Mouse (Mus musculus): ENCODE measurements at regions not wholly inside any gene's neighbourhood (a gene's known extent, or its start where the extent isn't known, plus 50 kb on each side); places are given as distances from the start of the nearest gene placed in this dataset.

DNA sequence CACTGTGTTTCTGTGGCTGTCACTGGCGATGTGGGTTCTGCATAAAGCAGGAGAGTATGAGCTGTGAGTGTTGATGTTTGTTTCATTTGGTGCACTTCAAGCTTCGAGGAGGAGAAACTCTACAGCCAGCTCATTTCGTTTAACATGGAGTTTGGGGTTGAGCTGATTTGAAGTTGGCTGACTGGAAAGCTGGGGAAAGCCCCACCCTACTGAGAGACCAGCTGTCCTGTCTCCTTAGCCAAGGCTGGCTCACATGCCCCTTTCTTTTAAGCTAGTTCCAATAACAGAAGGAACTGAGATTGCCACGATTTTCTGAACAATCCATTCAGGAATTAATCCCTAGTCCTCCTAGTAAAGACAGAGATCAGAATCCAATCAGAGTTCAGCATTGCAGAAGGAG is 157.6 kb upstream of the Cox10 start:
- in situ Hi-C loops (cut with MboI, MseI) = no loop called here

DNA sequence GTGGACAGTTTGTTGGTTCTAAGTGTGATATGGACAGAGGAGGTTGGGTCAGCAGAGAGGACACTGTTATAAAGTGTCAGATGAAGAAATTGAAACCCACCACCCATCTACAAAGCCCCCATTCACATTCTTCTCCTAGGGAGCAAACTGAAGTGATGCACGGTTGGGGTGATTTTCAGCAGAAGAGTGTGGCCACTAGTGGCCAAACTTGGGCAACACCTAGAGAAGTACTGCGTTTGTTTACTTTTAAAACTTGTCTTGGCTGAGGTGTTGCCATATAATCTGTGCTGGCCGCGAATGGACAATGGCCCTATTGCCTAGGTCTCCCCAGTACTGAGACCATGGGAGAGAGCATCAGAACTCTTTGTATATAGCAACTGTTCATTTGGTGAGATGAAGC is 150.8 kb upstream of the Cox10 start:
- in situ Hi-C loops (cut with MboI, MseI) = no loop called here

DNA sequence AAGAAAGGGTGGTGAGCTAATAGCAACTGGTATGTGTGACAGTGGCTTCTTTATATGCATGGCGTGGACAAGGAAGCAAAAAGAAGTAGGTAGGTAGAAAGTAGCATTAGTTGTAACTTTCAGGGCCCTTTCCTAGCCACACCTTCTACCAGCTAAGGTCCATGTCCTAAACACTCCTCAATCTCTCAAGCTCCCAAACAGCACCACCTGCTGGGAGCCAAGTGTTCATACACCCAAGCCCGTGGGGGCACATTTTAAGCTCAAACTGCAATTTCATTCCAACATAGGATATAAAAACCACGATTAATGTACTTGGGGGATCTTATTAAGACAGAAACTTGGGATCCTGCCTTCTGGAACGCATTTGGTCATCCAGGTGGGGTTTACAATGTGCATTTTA is 141.6 kb upstream of the Cox10 start:
- in situ Hi-C loops (cut with MboI, MseI) = no loop called here

DNA sequence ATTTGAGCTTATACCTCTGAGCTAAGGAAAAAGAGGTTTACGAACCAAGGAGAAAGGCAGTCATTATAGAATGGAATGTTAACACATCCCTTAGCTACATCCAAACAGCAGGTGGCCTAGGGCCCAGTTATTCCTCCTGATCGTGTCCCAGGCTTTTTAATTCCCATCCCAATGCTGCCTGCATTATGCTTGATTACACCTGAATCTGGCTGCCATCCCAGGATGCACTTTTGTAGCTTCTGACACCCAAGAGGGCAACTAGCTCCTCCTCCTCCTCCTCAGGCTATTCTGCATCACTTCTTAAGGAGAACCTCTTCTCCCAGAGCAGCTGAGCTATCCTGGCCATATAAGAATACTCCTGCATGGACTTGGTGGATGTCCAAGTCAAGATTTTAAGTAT is 137.9 kb upstream of the Cox10 start:
- in situ Hi-C loops (cut with MboI, MseI) = no loop called here

DNA sequence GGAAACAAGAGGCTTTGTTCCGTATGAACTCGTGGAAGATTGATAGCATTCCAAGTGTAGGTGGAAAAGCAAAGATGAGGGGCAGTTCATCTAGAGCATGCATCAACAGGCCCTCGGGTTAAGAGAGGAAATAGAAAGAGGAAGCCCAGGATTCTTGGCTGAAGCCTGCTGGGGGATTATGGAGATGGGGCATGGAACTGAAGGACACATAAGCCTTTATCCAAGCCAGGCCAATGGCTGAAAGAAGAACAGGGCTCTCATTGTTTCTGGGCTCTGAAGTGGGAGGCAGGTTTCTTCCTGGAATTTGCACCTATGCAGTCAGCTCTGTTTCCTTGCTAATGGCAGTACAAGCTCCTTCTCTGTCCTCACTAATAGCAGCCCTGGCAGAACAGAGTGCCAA is 131.6 kb upstream of the Cox10 start:
- in situ Hi-C loops (cut with MboI, MseI) = no loop called here

DNA sequence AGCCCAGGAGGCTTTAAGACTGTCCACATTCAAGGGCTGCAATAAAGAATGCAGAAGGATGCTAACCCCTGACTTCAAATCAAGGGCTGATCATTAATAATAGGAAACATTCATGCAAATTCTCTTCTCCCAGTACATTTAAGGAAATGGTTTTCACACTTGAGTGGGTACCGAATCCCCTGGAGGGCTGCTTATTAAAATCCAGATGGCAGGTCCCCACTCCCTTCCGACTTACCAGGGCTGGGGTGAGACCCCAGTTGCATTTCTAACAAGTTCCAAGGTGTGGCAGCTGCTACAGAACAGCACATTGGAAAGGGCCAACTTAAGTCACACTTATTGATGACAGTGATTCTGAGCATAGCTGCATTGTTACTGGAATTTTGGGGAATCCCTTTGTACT is 129.0 kb upstream of the Cox10 start:
- in situ Hi-C loops (cut with MboI, MseI) = no loop called here

DNA sequence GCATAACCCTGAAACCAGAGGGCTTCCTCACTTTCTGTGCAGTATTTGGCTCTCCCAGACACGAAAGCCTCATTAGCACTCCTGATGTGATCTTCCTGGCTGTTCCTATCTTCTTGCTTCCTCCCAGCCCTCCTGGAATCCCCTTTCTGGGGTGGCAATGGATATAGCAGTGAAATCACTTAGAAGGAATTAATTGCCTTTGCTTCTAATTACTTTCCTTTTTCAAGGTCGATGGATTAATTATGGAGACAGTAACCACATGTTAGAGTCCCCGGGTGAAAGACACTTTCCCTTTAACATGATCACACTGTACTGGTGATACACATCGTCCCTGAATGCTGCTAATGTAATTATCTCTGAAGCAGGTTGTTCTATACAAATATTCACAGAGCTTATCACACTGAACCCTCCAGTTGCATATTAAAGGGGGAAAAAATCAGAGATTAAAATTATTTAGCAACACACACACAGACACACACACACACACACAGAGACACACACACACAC is 128.1 kb upstream of the Cox10 start:
- in situ Hi-C loops (cut with MboI, MseI) = no loop called here

DNA sequence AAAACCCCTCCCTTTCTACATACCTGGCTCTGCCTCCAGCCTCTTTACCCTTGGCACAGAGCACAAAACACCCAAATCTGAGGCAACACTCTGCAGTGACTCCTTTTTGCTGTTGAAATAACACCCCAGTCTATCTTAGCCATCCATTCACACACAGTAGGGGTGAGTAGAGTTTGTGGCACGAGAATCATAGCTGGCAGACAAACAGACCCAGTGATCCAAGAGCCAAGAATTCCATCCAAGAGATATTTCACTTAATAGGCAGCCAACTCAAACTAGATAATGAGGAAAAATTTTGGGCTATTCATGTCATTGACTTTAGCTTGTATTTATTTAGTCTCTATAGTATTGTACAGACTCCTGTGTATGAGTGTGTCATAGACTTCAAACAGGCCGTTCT is 126.9 kb upstream of the Cox10 start:
- in situ Hi-C loops (cut with MboI, MseI) = no loop called here

DNA sequence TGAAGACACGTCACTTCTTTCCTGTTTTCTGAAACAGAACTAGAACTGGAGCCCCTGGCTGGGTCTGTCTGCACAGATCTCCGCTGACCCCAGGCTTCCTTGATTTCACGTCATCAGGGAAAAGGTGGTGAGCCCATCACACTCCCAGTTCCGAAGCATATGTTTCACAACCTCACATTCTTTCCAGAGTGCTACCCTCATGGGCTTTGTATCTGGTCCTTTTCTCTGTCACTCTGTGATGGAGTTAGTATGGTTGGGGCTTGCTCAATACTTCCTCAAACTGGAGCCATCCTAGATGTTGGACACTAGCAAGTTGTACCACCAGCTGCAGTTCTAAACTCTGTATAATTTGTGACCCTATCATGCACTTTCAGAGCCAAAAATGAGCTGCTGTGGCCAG is 125.8 kb upstream of the Cox10 start:
- in situ Hi-C loops (cut with MboI, MseI) = no loop called here

DNA sequence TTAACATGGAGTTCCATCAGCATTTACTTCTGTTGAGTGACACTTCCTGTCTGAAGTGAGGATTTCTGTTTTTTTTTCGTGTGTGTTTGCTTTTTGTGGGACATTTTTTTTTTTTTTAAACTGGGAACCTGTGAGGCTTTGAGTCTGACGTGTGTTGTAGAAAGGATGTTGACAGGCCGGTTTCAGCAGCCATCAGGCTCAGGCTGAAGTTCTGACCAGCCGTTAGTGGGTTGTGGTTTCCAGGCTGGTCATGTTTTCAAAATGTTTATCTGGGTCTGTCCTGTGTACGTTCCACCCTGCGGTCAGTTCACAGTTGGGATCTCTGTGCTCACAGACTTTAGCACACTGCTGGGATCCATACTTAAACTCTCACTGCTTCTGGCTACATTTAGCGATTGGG is 125.0 kb upstream of the Cox10 start:
- in situ Hi-C loops (cut with MboI, MseI) = no loop called here

DNA sequence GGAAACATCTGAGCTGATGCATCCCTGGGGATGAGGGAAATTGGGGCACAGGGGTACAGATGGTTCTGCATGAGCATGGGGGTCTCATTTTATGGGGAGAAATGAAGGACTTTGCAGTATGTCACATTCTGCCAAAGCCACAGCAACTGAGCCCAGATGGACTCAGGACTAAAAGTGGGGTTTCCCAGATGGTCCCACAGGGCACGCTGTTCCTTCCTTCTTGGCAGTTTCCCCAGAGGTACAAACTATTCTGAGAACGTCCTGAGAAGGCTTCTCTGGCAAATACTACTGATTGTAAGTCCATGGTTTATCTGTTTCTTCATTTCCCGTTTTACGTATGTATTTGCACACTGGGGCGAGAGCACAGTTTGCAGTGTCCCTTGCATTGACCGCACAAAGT is 121.6 kb upstream of the Cox10 start:
- in situ Hi-C loops (cut with MboI, MseI) = no loop called here

DNA sequence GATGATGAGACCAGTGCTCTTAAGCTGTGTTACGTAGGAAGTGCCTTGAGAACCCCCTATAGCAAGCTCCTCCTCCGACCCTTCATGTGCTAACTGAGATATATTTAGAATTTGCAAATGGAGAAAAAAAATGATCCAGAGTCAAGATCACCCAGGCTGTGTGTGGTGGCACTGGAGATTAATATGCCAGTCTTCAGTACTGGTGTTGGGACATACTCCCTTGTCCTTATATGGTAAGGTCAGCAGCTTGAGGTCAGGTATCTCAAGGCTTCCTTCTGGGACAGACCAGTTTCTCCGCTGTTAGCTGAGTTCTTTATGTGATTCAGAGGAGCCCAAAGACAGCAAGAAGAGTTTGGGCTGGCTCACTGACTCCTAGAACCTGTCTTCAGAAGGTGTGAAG is 116.0 kb upstream of the Cox10 start:
- in situ Hi-C loops (cut with MboI, MseI) = no loop called here

DNA sequence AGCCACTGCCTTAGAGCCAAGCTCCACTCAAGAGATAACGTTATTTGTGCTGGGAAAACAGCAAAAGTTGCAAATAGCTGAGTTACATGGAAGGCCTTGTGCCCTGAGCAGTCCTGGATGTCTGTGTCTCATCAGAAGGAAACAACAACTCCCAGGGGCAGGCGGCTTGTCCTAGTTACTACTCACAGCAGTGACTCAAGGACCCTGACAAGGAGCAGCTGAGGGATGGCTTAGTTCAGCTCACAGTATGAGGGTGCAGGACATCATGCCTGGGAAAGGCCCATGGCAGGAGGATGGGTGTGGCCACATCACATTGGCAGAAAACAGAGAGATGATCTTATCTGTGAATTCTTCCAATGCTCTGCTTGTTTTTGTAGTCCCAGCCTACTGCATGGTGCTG is 109.4 kb upstream of the Cox10 start:
- in situ Hi-C loops (cut with MboI, MseI) = loop anchor here in 1 of 2 experiments (10.0 kb wide), 1 partner anchor 1256 kb away; no protein-coding TSS in a partner anchor

DNA sequence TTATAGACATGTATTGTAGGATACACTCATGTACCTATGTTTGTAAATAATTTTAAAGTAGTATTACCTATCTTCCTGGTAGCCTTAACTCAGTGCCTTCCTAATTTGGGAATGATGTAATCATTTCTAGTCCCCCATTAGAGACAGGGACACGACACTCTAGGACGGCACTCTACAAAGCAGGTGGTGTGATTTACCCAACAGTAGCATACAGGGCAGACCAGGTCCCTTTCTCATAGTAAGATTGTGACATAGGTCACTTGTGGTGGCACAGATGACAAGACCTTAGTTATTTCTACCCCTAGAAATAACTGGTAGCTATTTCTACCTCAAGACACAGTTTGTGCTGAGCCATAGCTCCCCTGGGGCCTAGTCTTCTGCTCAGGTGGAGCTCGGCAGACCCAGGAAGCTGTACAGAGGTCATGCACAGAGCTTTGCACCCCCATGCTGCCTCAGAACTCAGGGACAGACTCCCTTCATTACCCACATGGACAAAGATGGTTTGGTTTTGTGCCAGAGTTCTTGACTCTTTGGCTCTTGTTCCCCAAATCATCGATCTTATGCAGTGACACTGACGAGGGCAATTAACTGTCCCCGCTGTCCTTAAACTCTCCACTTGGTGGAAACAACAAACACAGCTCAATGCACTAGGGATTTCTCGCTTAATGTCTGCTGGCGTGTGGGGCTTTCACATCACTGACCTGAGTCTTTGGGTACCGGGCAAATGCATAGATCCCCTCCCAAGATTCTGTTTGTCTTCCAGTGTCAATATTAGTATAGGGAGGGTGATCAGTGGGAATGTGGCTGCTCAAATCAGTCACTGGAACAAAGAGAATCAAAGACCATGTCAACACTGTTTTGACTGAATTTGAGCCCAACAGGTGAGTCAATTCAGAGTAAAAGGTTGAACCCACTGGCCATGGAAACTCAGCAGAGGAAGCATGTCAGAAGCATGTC is 108.5 kb upstream of the Cox10 start:
- in situ Hi-C loops (cut with MboI, MseI) = loop anchor here in 1 of 2 experiments (10.0 kb wide), 1 partner anchor 1257 kb away; no protein-coding TSS in a partner anchor

DNA sequence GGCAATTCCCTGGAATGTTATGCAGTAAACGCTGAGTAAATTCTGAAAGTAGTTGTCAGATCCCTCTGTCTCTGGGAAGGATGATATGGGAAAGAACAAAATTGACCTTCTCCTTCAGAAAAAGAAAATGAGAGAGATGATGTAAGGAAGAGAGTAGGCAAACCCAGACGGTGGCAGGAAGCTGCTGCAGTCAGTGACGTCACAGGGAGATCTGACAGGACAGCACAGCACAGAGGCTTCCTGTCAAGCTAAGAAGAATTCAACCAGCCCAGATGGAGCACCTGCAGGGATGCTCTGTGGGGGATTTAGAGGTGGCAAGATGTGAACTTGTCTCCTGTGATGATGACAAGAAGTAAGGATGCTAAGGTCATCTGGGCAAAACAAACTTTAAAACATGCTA is 107.7 kb upstream of the Cox10 start:
- in situ Hi-C loops (cut with MboI, MseI) = loop anchor here in 1 of 2 experiments (10.0 kb wide), 1 partner anchor 1258 kb away; no protein-coding TSS in a partner anchor

DNA sequence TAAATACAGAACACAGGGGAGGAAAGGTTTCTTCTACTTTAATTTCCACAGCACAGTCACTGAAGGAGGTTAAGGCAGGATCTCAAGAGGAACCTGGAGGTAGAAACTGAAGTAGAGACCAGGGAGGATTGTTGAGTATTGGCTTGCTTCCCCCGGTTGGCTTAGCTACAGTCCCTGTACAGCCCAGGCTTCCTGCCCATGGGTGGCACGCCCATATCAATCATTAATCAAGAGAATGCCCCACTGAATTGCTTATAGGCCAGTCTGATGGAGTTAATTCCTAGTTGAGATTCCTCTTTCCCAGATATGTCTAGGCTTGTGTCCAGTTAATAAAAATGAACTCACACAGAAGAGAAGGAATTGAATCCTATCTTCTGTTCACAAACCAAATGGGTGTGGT is 107.3 kb upstream of the Cox10 start:
- in situ Hi-C loops (cut with MboI, MseI) = loop anchor here in 1 of 2 experiments (10.0 kb wide), 1 partner anchor 1258 kb away; no protein-coding TSS in a partner anchor

DNA sequence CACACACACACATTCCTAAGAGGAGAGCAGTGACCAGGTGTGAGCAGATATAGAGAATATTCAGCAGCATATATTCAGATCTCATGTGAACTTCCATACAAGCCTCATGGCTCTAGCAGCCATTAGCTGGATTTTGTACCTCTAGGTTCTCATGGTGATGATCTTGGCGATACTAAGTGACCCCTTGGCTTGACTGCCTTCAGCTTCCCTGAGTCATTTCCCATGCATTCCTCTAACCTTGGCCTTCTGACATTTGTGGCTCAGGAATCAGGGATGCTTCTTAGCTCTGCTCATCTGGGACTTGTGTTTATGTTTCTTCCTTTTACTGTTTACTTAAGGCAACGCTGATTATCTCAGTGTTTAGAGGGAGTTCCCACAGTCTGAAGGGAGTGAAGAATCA is 100.8 kb upstream of the Cox10 start:
- in situ Hi-C loops (cut with MboI, MseI) = loop anchor here in 1 of 2 experiments (10.0 kb wide), 1 partner anchor 1265 kb away; no protein-coding TSS in a partner anchor

DNA sequence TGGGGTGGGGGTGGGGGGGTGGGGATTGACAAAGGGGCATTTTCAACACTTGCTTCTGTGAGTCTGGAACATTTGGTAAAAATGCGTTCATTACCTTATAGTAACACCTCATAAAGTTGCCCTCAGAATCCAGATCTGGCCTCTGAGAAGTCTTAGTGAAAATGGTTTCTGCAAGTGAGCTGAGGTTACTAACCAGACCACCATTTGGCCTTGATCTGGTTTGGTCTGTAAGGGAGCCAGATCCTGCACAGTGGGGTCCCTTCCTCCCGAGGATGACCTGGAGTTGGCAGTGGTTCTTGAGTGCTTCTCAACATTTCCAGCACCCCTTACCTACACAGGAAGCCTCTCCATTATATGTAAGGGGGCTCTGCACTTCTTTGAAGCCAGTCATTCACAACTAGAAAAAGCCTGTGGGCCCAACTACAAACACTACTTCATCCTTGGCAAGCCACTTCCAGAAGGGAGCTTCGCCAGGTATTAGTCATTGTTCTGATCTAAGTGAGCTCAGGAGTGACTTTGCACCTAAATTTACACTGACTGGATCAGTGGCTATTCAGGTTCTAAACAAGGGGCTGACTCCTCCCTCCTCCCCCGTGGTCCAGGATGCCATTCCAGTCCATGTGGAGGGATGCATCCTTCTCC is 94.3 kb upstream of the Cox10 start:
- in situ Hi-C loops (cut with MboI, MseI) = no loop called here

DNA sequence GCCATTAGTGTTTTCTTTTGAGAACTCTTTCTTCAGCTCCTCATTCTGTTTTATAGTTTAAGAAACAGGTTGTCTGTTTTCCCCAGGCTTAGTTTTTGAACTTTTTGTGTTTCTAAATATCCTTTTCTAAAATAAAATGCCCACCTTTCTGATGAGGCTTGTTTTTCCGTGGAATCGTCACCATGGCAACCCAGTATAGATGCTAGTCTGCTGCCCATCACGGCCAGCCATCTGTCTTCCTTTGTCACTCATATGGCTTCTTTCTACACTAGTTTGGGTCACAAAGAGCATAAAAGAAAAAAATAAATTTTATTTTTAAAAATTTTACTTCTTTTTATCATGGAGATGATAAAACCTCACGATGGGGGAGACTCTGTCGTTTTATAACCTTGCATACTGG is 93.7 kb upstream of the Cox10 start:
- in situ Hi-C loops (cut with MboI, MseI) = no loop called here

DNA sequence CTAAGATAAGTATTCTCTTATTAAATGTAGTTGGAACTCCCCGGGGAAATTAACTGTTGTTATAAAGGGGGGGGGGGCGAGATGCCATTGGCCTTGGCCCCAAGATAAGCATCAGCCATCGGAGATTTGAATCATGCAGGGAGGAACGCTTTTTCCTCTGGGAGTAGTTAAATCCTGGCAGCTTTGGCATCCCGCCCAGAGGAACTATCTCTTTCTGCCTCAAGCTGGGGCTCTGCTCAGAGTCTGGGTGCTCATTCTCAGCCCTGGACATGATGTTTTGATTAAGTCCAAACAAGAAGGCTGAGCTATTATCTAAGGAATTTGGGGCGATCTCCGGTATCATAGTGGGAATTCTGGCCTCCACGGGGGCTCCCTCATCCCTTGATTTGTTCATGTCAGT is 89.4 kb upstream of the Cox10 start:
- in situ Hi-C loops (cut with MboI, MseI) = no loop called here

DNA sequence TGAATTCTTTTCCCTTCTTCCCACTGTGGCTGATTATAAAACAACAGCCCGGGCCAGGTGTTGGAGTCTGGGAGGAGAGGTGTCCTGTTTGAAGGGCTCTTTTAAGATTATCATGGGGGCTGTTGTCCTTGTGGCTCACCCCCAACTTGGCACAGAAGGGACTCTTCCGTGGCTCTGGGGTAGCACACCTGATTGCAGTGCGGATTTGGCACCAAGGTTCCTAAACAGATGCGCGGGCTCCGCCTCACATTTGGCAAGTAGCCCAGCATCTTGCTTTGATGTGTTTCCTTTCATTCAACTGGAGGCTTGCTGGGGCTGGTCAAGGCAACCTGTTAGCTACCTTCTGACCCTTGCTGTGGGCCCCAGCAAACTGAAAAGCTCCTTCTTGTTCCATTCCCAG is 85.5 kb upstream of the Cox10 start:
- in situ Hi-C loops (cut with MboI, MseI) = no loop called here

DNA sequence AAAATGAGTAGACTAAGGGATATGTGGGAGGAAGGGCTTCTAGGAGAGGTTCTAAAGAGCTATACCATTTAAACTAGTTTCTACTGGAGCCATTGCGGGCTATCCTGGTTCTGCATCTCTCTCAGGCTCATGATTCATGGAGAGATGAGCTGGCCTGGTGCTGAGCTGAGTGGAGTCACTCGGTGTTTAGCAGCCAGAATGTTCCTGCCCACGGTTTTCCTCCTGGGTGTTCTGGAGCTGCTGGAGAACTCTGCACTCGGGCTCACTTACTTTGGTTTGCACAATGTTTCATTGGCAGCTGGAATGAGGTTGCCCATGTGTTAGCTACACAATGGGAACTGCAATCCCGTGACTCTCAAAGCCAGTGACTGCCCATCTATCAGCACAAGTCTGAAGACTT is 79.0 kb upstream of the Cox10 start:
- in situ Hi-C loops (cut with MboI, MseI) = no loop called here

DNA sequence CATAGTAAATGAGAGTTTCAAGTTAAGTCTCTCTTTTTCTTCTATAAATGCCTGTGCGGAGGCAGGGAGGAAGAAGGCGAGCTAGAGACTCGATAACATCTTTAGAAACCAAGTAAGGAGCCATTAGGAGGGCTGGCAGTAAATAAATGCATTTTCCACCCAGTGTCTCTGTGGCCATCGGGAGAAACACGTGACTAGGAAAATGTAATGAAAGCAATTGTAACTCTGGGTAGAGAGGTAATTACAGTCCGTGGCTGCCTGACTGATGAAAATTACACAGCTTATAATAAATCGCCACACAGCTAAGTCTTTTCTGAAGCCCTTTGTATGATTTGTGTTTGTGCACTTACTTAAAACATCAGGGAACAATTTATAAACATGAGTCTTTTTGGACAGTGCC is 77.4 kb upstream of the Cox10 start:
- in situ Hi-C loops (cut with MboI, MseI) = no loop called here
